Mouse (Mus musculus): Measurements from ENCODE around the gene Snx1.

Gene Snx1

DNA sequence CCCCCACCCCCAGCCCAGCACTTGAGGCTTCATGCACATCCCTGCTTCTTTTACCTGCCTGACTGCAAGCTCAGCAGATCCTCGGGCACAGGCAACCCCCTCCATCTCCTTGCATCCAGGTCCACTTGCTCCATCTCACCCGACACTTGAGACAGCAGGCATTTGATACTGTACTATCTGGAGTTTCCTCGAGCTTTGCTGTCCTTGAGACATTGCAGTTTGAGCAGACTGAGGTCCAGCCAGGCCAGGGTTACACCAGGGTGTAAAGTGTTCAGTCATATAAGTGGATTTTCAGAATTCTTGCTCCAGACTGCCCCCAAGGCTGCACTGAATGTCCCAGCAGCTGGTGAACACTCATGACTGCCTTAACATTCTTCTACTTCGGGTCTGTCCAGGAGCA is 84.1 kb downstream of the Snx1 start:
- no peak for DNase-seq

DNA sequence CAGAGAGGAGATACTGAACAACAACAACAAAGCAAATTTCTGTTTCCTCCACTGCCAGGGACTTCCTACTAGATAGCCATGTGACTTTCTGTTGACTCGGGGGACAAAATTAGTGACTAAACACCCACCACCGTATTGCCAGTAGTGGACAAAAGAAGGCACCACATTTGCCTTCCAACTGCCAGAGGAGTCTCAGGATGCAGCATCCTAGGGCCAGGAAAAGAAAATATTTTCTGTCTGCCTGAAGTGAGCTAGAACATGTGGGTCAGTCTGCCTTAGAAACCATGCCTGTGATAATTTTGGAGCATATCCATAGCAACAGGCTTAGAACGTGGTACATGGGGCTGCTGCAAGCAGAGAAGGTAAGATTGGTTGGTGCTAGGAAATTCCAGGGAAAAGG is 85.6 kb downstream of the Snx1 start:
- no peak for DNase-seq

DNA sequence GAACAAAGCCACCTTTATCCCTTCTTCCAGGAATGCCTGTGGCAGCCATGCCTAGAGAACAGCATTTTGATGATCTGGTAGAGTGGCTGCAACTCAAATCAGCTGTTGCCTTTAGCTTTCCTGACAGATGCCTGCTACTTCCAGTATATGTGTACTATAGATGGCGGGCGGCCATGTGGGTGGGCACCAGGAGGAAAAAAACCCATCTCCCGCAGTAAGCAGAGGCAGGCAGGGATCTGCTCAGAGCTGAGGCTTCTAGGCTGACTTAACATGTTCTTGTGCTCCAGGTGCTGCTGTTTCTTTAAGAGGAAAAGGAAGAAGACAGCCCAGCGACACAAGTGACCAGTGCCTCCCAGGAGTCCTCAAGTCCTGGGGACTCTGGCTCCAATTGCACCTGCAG is 87.1 kb downstream of the Snx1 start:
- no peak for DNase-seq

DNA sequence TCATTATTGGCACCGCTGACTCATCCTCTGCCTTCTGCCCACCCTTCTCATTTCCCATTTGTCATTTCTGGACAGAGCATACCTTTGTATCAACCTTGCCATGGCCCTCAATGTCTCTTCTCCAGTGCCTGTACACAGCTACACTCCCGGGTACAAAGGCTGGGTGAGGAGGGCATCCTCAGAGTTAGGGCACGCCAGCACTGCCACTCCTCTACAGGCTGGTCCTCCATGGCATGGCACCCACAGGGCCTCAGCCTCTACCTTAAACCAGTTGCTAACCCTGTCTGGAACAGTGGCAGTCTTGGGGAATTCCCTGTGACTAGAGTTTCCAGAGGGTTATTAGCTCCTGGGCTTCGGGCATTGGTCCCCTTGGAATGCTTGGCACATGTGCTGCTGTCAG is 87.8 kb downstream of the Snx1 start:
- DNase-seq, result no peak
